Mouse (Mus musculus) hindbrain, embryonic 10.5 days (tissue): ENCODE results near the gene Fxyd6. TPM values are rescaled to one million over a fixed set of nuclear protein-coding genes. Genes with fewer than 3 reads are reported as not detected.

Experiments used
- DNase-seq: peaks from one replicate; pipeline ENCODE4 v3.0.0-alpha.2; 2017; ENCODE audit warnings: low spot score
- H3K27ac ChIP-seq: fragments of 300-500 bp; sonication (generic); 2 replicates; pipeline ENCODE4 v1.5.1; 2016; ENCODE audit warnings: mild to moderate bottlenecking, moderate library complexity
- H3K27me3 ChIP-seq: fragments of 300-500 bp; sonication (generic); 2 replicates; pipeline ENCODE4 v1.6.1; 2016; ENCODE audit warnings: mild to moderate bottlenecking; ENCODE audit not compliant: poor library complexity, insufficient read depth, severe bottlenecking
- H3K36me3 ChIP-seq: fragments of 300-500 bp; sonication (generic); 2 replicates; pipeline ENCODE4 v1.6.1; 2016; ENCODE audit warnings: mild to moderate bottlenecking, moderate library complexity
- H3K4me1 ChIP-seq: fragments of 300-500 bp; sonication (generic); replicated peaks from 2 replicates; pipeline ENCODE4 v1.6.1; 2016; ENCODE audit warnings: mild to moderate bottlenecking
- H3K4me3 ChIP-seq: fragments of 300-500 bp; sonication (generic); 2 replicates; pipeline ENCODE4 v1.5.1; 2016; ENCODE audit warnings: mild to moderate bottlenecking, moderate library complexity
- H3K9me3 ChIP-seq: fragments of 300-500 bp; sonication (generic); 2 replicates; pipeline ENCODE4 v1.6.1; 2016; ENCODE audit warnings: mild to moderate bottlenecking, moderate library complexity
- WGBS: fragments of 180-500 bp; shearing (Covaris S2); methylation state at CpG from one replicate; pipeline ENCODE4 v1.1.7; 2016; 5-methylcytosine and 5-hydroxymethylcytosine counted together
- polyA plus RNA-seq: library from polyadenylated mRNA; unstranded; fragments of >200 nt; fragmentation: Nextera tagmentation; extraction: Ambion mirVana; gene quantifications from 2 replicates; pipeline ENCODE4 v1.2.1, GENCODE M21; 2016

Fxyd6 gene
- polyA plus RNA-seq, 1 experiment from 2014 or later = 167 TPM

- peaks cover 10% of the 10 kb centered on the region for H3K4me1 ChIP-seq
- 85% methylated on average over 16 of the region's 16 CpGs for WGBS
- H3K4me3 ChIP-seq = no peak overlapping the region
- no peak for DNase-seq
- H3K36me3 ChIP-seq = no peaks in the 10 kb centered on the region
- H3K27me3 ChIP-seq = peaks cover 10% of the 10 kb centered on the region; the same call in 1 of the 2 replicates
- no peaks in the 10 kb centered on the region for H3K9me3 ChIP-seq
- no peak overlapping the region for H3K27ac ChIP-seq
These were observed 70.2 kb downstream of the Fxyd6 start for GRCm38 (mm10) chr9:45440083-45440784.

- 81% methylated on average over 5 of the region's 5 CpGs for WGBS
- Histone ChIP-seq H3K27ac (no peak overlapping the region), H3K27me3 (peaks cover 24% of the 10 kb centered on the region), H3K4me3 (no peak overlapping the region), H3K9me3 (no peaks in the 10 kb centered on the region), H3K4me1 (peaks cover 9% of the 10 kb centered on the region), H3K36me3 (no peaks in the 10 kb centered on the region)
- DNase-seq = no peak
These were observed 74.3 kb downstream of the Fxyd6 start for GRCm38 (mm10) chr9:45444251-45444798.

Other genes with a start within 250 kb of the Fxyd6 start
- 0.58 and 0.62 TPM in 2 replicates for gene Scn4b, start 231.8 kb upstream of the Fxyd6 start, polyA plus RNA-seq
- not detected in 2 replicates for gene BC049352, start 188.2 kb upstream of the Fxyd6 start, polyA plus RNA-seq
- gene Tmprss4, start 166.1 kb upstream of the Fxyd6 start, polyA plus RNA-seq = 0.22 TPM in 1 of 2 replicates, not detected in the other
- 0.65 and 0.71 TPM in 2 replicates for gene Il10ra, start 101.0 kb upstream of the Fxyd6 start, polyA plus RNA-seq
- 0.11 and 0.12 TPM in 2 replicates for gene Tmprss13, start 51.1 kb upstream of the Fxyd6 start, polyA plus RNA-seq
- gene Fxyd2, start 29.5 kb downstream of the Fxyd6 start, polyA plus RNA-seq = 0.93 and 1.1 TPM in 2 replicates
- 0.78 and 0.92 TPM in 2 replicates for gene Dscaml1, start 56.4 kb downstream of the Fxyd6 start, polyA plus RNA-seq